Mouse (Mus musculus): Measurements from ENCODE around the gene Caln1.

Caln1 gene

GRCm38 (mm10) chr5:130699476-130699875 is 330.2 kb downstream of the Caln1 start:
- no peak for DNase-seq (ENCODE audit: low spot score)

- DNase-seq (ENCODE audit: low spot score) = no peak
These were observed 332.5 kb downstream of the Caln1 start for GRCm38 (mm10) chr5:130701777-130702176.

GRCm38 (mm10) chr5:130702361-130702760 is 333.1 kb downstream of the Caln1 start:
- DNase-seq (ENCODE audit: low spot score) = no peak

GRCm38 (mm10) chr5:130704866-130705265 is 335.6 kb downstream of the Caln1 start:
- no peak for DNase-seq (ENCODE audit: low spot score)

- DNase-seq (ENCODE audit: low spot score) = no peak
These were observed 337.1 kb downstream of the Caln1 start for GRCm38 (mm10) chr5:130706202-130706855.

GRCm38 (mm10) chr5:130707755-130708154 is 338.5 kb downstream of the Caln1 start:
- DNase-seq (ENCODE audit: low spot score) = no peak

- DNase-seq (ENCODE audit: low spot score) = no peak
These were observed 339.4 kb downstream of the Caln1 start for GRCm38 (mm10) chr5:130708616-130709015.

- no peak for DNase-seq (ENCODE audit: low spot score)
These were observed 342.4 kb downstream of the Caln1 start for GRCm38 (mm10) chr5:130711643-130712042.

- DNase-seq (ENCODE audit: low spot score) = no peak
These were observed 343.0 kb downstream of the Caln1 start for GRCm38 (mm10) chr5:130712281-130712680.

- DNase-seq (ENCODE audit: low spot score) = no peak
These were observed 345.9 kb downstream of the Caln1 start for GRCm38 (mm10) chr5:130715181-130715580.

- DNase-seq (ENCODE audit: low spot score) = no peak
These were observed 349.1 kb downstream of the Caln1 start for GRCm38 (mm10) chr5:130718385-130718784.

GRCm38 (mm10) chr5:130742171-130742570 is 372.9 kb downstream of the Caln1 start:
- no peak for DNase-seq (ENCODE audit: low spot score)

GRCm38 (mm10) chr5:130757517-130757916 is 388.3 kb downstream of the Caln1 start:
- DNase-seq (ENCODE audit: low spot score) = no peak

- DNase-seq (ENCODE audit: low spot score) = no peak
These were observed 396.5 kb downstream of the Caln1 start for GRCm38 (mm10) chr5:130765784-130766183.

- DNase-seq (ENCODE audit: low spot score) = no peak
These were observed 401.9 kb downstream of the Caln1 start for GRCm38 (mm10) chr5:130771061-130771741.

- no peak for DNase-seq (ENCODE audit: low spot score)
These were observed 403.2 kb downstream of the Caln1 start for GRCm38 (mm10) chr5:130772491-130772890.

GRCm38 (mm10) chr5:130774946-130775345 is 405.7 kb downstream of the Caln1 start:
- DNase-seq (ENCODE audit: low spot score) = no peak

GRCm38 (mm10) chr5:130792755-130793452 is 423.6 kb downstream of the Caln1 start:
- DNase-seq (ENCODE audit: low spot score) = no peak

- DNase-seq (ENCODE audit: low spot score) = no peak
These were observed 428.5 kb downstream of the Caln1 start for GRCm38 (mm10) chr5:130797713-130798112.

GRCm38 (mm10) chr5:130810314-130810713 is 441.1 kb downstream of the Caln1 start:
- no peak for DNase-seq (ENCODE audit: low spot score)

GRCm38 (mm10) chr5:130810846-130811245 is 441.6 kb downstream of the Caln1 start:
- DNase-seq (ENCODE audit: low spot score) = no peak

- DNase-seq (ENCODE audit: low spot score) = no peak
These were observed 442.0 kb downstream of the Caln1 start for GRCm38 (mm10) chr5:130811266-130811665.

GRCm38 (mm10) chr5:130811966-130812365 is 442.7 kb downstream of the Caln1 start:
- no peak for DNase-seq (ENCODE audit: low spot score)

Data from spleen, adult 12 weeks (tissue).